Comparison of ENCODE assay signal across 14 mouse cellular contexts in the genomic region with DNA sequence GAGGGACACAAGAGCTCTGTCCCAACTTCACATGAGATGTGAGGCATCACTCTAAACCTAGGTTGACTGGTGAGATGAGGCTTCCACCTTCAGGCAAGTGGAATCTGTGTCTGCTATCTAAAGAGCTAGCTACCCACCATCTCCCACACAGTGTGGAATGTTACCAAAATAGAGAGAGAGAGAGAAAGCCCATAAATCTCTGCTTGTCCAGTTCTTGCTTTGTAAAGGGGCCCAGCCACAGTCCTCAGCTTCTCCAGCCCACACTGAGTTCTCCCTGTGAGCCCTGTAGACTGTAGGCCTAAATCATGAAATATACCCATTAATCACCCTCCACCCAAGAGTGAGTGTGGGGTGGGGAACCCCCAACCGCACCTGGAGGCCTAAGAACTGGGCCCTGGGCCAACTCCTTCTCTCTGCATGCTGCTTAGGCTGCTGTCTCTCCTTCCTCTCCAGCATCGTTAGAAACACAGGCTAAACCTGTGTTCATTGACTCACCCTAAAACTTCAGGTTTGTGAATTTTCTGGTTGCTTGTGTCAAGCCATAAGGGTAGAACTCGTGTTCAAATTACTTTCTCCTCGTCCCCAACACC.
DNase-seq lines count a peak whose midpoint lies in the region; ATAC-seq lines count a peak whose summit lies in the region.
"Had no signal": no experiment of that assay in that cellular context is flagged by ENCODE, and none has a peak within 500 bp of the region (broad histone marks: within the 10 kb centered on the region; RNA-seq: fewer than 3 reads in every experiment).

No protein-coding gene starts in this region.

- no peaks in the 10 kb centered on the region for H3K27me3 ChIP-seq in limb, embryonic 13.5 days
- H3K27me3 ChIP-seq in limb, embryonic 10.5 days (ENCODE audit: low read depth, poor library complexity, severe bottlenecking), result no peaks in the 10 kb centered on the region
- no peaks in the 10 kb centered on the region for H3K27me3 ChIP-seq in intestine, embryonic 15.5 days (replicated peaks)
- H3K27me3 ChIP-seq in neural tube, embryonic 15.5 days (replicated peaks), result no peaks in the 10 kb centered on the region
- H3K27me3 ChIP-seq: embryonic facial prominence, embryonic 15.5 days; liver, embryonic 13.5 days had no signal

- H3K36me3 ChIP-seq in limb, embryonic 13.5 days, result no peaks in the 10 kb centered on the region
- H3K36me3 ChIP-seq in limb, embryonic 10.5 days, result no peaks in the 10 kb centered on the region
- H3K36me3 ChIP-seq in intestine, embryonic 15.5 days, result no peaks in the 10 kb centered on the region
- no peaks in the 10 kb centered on the region for H3K36me3 ChIP-seq in neural tube, embryonic 15.5 days
- H3K36me3 ChIP-seq: embryonic facial prominence, embryonic 15.5 days; liver, embryonic 13.5 days; midbrain, embryonic 10.5 days had no signal

- no peak overlapping the region for H3K4me2 ChIP-seq in limb, embryonic 13.5 days (replicated peaks)
- H3K4me2 ChIP-seq in intestine, embryonic 15.5 days (replicated peaks), result no peak overlapping the region
- no peak overlapping the region for H3K4me2 ChIP-seq in neural tube, embryonic 15.5 days
- H3K4me2 ChIP-seq: embryonic facial prominence, embryonic 15.5 days; liver, embryonic 13.5 days had no signal

- WGBS in limb, embryonic 13.5 days, result 51% methylated on average over 4 of the region's 4 CpGs
- 88% methylated on average over 4 of the region's 4 CpGs for WGBS in limb, embryonic 10.5 days
- WGBS in intestine, embryonic 15.5 days, result 65% methylated on average over 4 of the region's 4 CpGs
- WGBS in neural tube, embryonic 15.5 days, result 83% methylated on average over 4 of the region's 4 CpGs

- no peak overlapping the region; the same call in 1 of the 2 replicates for H3K27ac ChIP-seq in limb, embryonic 13.5 days
- no peak overlapping the region for H3K27ac ChIP-seq in limb, embryonic 10.5 days
- H3K27ac ChIP-seq in intestine, embryonic 15.5 days, result no peak overlapping the region
- no peak overlapping the region for H3K27ac ChIP-seq in neural tube, embryonic 15.5 days (replicated peaks)
- H3K27ac ChIP-seq: embryonic facial prominence, embryonic 15.5 days; liver, embryonic 13.5 days; midbrain, embryonic 10.5 days had no signal

- H3K4me3 ChIP-seq in limb, embryonic 13.5 days, result no peak overlapping the region
- no peak overlapping the region for H3K4me3 ChIP-seq in limb, embryonic 10.5 days
- no peak overlapping the region for H3K4me3 ChIP-seq in intestine, embryonic 15.5 days (replicated peaks)
- no peak overlapping the region for H3K4me3 ChIP-seq in neural tube, embryonic 15.5 days (replicated peaks)
- H3K4me3 ChIP-seq: embryonic facial prominence, embryonic 15.5 days; liver, embryonic 13.5 days; midbrain, embryonic 10.5 days had no signal

- peaks cover 23% of the 10 kb centered on the region for H3K4me1 ChIP-seq in limb, embryonic 13.5 days
- H3K4me1 ChIP-seq in limb, embryonic 10.5 days, result peaks cover 21% of the 10 kb centered on the region
- no peaks in the 10 kb centered on the region; the same call in 1 of the 2 replicates for H3K4me1 ChIP-seq in intestine, embryonic 15.5 days (replicated peaks)
- peaks cover 6% of the 10 kb centered on the region for H3K4me1 ChIP-seq in neural tube, embryonic 15.5 days

- no peaks in the 10 kb centered on the region for H3K9me3 ChIP-seq in limb, embryonic 13.5 days
- H3K9me3 ChIP-seq in limb, embryonic 10.5 days (replicated peaks), result no peaks in the 10 kb centered on the region
- H3K9me3 ChIP-seq in intestine, embryonic 15.5 days, result no peaks in the 10 kb centered on the region
- H3K9me3 ChIP-seq in neural tube, embryonic 15.5 days (replicated peaks), result no peaks in the 10 kb centered on the region
- H3K9me3 ChIP-seq: embryonic facial prominence, embryonic 15.5 days; liver, embryonic 13.5 days; midbrain, embryonic 10.5 days had no signal

- ATAC-seq in limb, embryonic 13.5 days (ENCODE audit: low FRiP score, low read depth), result peak; percentile 40; the same call in 1 of the 2 replicates
- ATAC-seq in CD4-positive, CD25-positive, alpha-beta regulatory T cell, adult 4 months, result peak; percentile 80
- peak; percentile 20; the same call in 1 of the 2 replicates for ATAC-seq in intestine, embryonic 15.5 days
- no peak for ATAC-seq in neural tube, embryonic 15.5 days (ENCODE audit: low FRiP score)

- intact Hi-C loops in heart, postnatal 10 days (cut with DNase I), result no loop called here

- DNase-seq in limb, embryonic 10.5 days (ENCODE audit: low spot score), result no peak
- DNase-seq in CD4-positive helper T cell, adult 2 months (ENCODE audit: low read depth, low spot score), result peak; percentile 21
- no peak for DNase-seq in heart, postnatal 10 days
- DNase-seq: adrenal gland, adult 2 months; cerebellum, adult 11-12 months; kidney, adult 2 months; liver, embryonic 13.5 days; lung, postnatal 36 days had no signal

- no peak overlapping the region for H3K9ac ChIP-seq in limb, embryonic 13.5 days
- H3K9ac ChIP-seq in intestine, embryonic 15.5 days, result no peak overlapping the region
- H3K9ac ChIP-seq in neural tube, embryonic 15.5 days (replicated peaks), result no peak overlapping the region
- H3K9ac ChIP-seq: embryonic facial prominence, embryonic 15.5 days; liver, embryonic 13.5 days had no signal
